Mouse (Mus musculus) spleen, adult 2 months (tissue): ENCODE data around the gene Nfs1.

ENCODE experiments used
- CTCF ChIP-seq: fragments of 200-500 bp; IDR thresholded peaks from 2 replicates; pipeline ENCODE4 v1.5.1; 2011; ENCODE audit warnings: mild to moderate bottlenecking, inconsistent platforms; ENCODE audit not compliant: insufficient read depth, insufficient read length, insufficient replicate concordance; ENCODE audit errors: extremely low read depth
- POLR2A ChIP-seq: fragments of 200-500 bp; IDR thresholded peaks from 2 replicates; pipeline ENCODE4 v1.6.1; 2011; ENCODE audit warnings: low read depth, low read length, inconsistent platforms

- TF ChIP-seq CTCF = no peak
- TF ChIP-seq POLR2A = no peak
Observed at GRCm38 (mm10) chr2:156126992-156127391, 17.0 kb downstream of the Nfs1 start, which contains the start of gene Gm28036.
